Mouse (Mus musculus) embryonic fibroblast, embryonic 13.5 days (primary cell): ENCODE measurements around the gene D930048N14Rik.

Source experiments
- CTCF ChIP-seq: IDR thresholded peaks from 2 replicates; pipeline ENCODE4 v1.5.1; 2011; ENCODE audit warnings: mild to moderate bottlenecking, control low read depth, low read length, moderate library complexity, borderline replicate concordance; ENCODE audit not compliant: insufficient read depth
- POLR2A ChIP-seq: IDR thresholded peaks from 2 replicates; pipeline ENCODE4 v1.6.1; 2011; ENCODE audit warnings: low read depth, mild to moderate bottlenecking, control low read depth, low read length, moderate library complexity

- TF ChIP-seq CTCF (no peak), POLR2A (no peak)
These were observed 44.2 kb downstream of the D930048N14Rik start for GRCm38 (mm10) chr11:51694984-51695383.
